Mouse (Mus musculus): Measurements from ENCODE around the gene Myo5c.

DNA sequence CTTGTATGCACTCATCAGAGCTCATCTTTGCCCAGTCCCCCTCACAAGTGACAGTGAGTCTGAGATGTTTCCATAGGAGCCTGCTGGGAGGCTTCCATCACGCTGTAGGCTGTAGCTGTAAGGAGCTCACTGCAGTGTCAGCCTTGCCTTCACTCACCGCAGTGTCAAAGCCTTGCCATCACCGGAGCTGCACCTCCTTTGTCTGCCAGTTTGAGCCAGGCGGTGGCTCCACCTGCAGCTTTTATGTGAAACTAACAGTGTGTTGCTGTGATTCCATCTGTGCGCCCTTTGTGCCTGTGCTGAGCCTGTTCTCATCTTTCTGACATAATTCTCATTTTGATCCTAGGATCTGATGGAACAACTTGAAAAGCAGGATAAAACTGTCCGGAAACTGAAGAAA, 34.5 kb upstream of the Myo5c start:
- TF ChIP-seq CTCF (conservative IDR thresholded peaks at IDR 0.05; ENCODE audit: insufficient read depth, insufficient read length, low read depth, low read length): peak; percentile 55; the same call in 1 of the 2 replicates
- no peak for TF ChIP-seq POLR2A (IDR thresholded peaks at IDR 0.05; ENCODE audit: low read depth, low read length)

Data from kidney, adult 2 months (tissue).